In genomic region chr2:102760284-102761072, GRCm38 (mm10) we compare ENCODE assay signal across 14 mouse cellular contexts.
A peak's percentile ranks its signal among the peaks of the same experiment; 100 is the strongest.
DNase-seq lines count a peak whose midpoint lies in the region; ATAC-seq and TF ChIP-seq lines count a peak whose summit lies in the region.
"Had no signal": no experiment of that assay in that cellular context is flagged by ENCODE, and none has a peak within 500 bp of the region (broad histone marks: within the 10 kb centered on the region; RNA-seq: fewer than 3 reads in every experiment).

No protein-coding gene starts in this region.

- no peak overlapping the region for H3K4me2 ChIP-seq in heart, postnatal 0 days (ENCODE audit: low read depth, low read length)
- no peak overlapping the region for H3K4me2 ChIP-seq in midbrain, postnatal 0 days (ENCODE audit: low read depth, low read length, poor library complexity, severe bottlenecking)
- H3K4me2 ChIP-seq in midbrain, embryonic 15.5 days: no peak overlapping the region
- H3K4me2 ChIP-seq: hindbrain, embryonic 12.5 days; limb, embryonic 13.5 days; midbrain, embryonic 13.5 days had no signal

- no peak overlapping the region for H3K27ac ChIP-seq in heart, postnatal 0 days (ENCODE audit: low read depth)
- H3K27ac ChIP-seq in midbrain, postnatal 0 days (ENCODE audit: low read depth, low read length): no peak overlapping the region
- no peak overlapping the region for H3K27ac ChIP-seq in midbrain, embryonic 15.5 days
- H3K27ac ChIP-seq: hindbrain, embryonic 12.5 days; limb, embryonic 13.5 days; midbrain, embryonic 13.5 days had no signal

- no peaks in the 10 kb centered on the region for H3K36me3 ChIP-seq in heart, postnatal 0 days (replicated peaks; ENCODE audit: control insufficient read depth, insufficient read depth, low read length)
- H3K36me3 ChIP-seq in midbrain, postnatal 0 days (ENCODE audit: insufficient read depth, low read length): peaks cover 11% of the 10 kb centered on the region; the same call in 1 of the 2 replicates
- peaks cover 4% of the 10 kb centered on the region; the same call in 1 of the 2 replicates for H3K36me3 ChIP-seq in midbrain, embryonic 15.5 days (replicated peaks)
- H3K36me3 ChIP-seq: G1E; limb, embryonic 13.5 days had no signal

- WGBS in heart, postnatal 0 days: 42% methylated on average over 5 of the region's 5 CpGs
- 74% methylated on average over 5 of the region's 5 CpGs for WGBS in midbrain, postnatal 0 days
- 90% methylated on average over 5 of the region's 5 CpGs for WGBS in midbrain, embryonic 15.5 days

- H3K9ac ChIP-seq in heart, postnatal 0 days (replicated peaks; ENCODE audit: low read depth, low read length): no peak overlapping the region
- H3K9ac ChIP-seq in midbrain, postnatal 0 days (replicated peaks; ENCODE audit: low read length, poor library complexity, severe bottlenecking): no peak overlapping the region
- H3K9ac ChIP-seq in midbrain, embryonic 15.5 days: no peak overlapping the region
- H3K9ac ChIP-seq: hindbrain, embryonic 12.5 days; limb, embryonic 13.5 days; midbrain, embryonic 13.5 days had no signal

- no peak for TF ChIP-seq CTCF in heart, postnatal 0 days (IDR thresholded peaks at IDR 0.05; ENCODE audit: low read depth)
- TF ChIP-seq CTCF in midbrain, postnatal 0 days (IDR thresholded peaks at IDR 0.05): no peak

- intact Hi-C loops in heart, postnatal 25 days (cut with DNase I): no loop called here

- ATAC-seq in heart, postnatal 0 days (ENCODE audit: insufficient read depth, low read depth): peak; percentile 33; the same call in 1 of the 2 replicates
- no peak for ATAC-seq in midbrain, postnatal 0 days (ENCODE audit: low FRiP score)
- ATAC-seq in midbrain, embryonic 15.5 days (replicated peaks): no peak
- no peak for ATAC-seq in inflammation-experienced regulatory T-cells, adult 6 months
- ATAC-seq: midbrain, embryonic 13.5 days had no signal

- no peak for DNase-seq in heart, postnatal 0 days (ENCODE audit: low spot score)
- DNase-seq in heart, postnatal 25 days (ENCODE audit: low spot score): no peak
- peak; percentile 32 for DNase-seq in midbrain, postnatal 0 days (ENCODE audit: low spot score)
- peak; percentile 30 for DNase-seq in gastrocnemius, postnatal 25 days
- DNase-seq in left cerebral cortex, adult 11 months (ENCODE audit: low spot score): no peak
- DNase-seq: adrenal gland, postnatal 25 days; kidney, postnatal 25 days; thymus, postnatal 25 days had no signal

- H3K4me3 ChIP-seq in heart, postnatal 0 days (ENCODE audit: low read depth, low read length): no peak overlapping the region
- H3K4me3 ChIP-seq in midbrain, postnatal 0 days (ENCODE audit: low read depth, low read length): no peak overlapping the region
- no peak overlapping the region for H3K4me3 ChIP-seq in midbrain, embryonic 15.5 days
- H3K4me3 ChIP-seq: hindbrain, embryonic 12.5 days; limb, embryonic 13.5 days; midbrain, embryonic 13.5 days had no signal

- no peaks in the 10 kb centered on the region for H3K9me3 ChIP-seq in heart, postnatal 0 days (replicated peaks; ENCODE audit: control insufficient read depth, low read length)
- H3K9me3 ChIP-seq in midbrain, postnatal 0 days (ENCODE audit: low read length): no peaks in the 10 kb centered on the region
- no peaks in the 10 kb centered on the region for H3K9me3 ChIP-seq in midbrain, embryonic 15.5 days
- H3K9me3 ChIP-seq: G1E; hindbrain, embryonic 12.5 days; limb, embryonic 13.5 days; midbrain, embryonic 13.5 days had no signal

- TF ChIP-seq EP300 in heart, postnatal 0 days (IDR thresholded peaks at IDR 0.05; ENCODE audit: low read depth): no peak

- H3K4me1 ChIP-seq in heart, postnatal 0 days (ENCODE audit: control insufficient read depth, insufficient read depth): no peaks in the 10 kb centered on the region
- H3K4me1 ChIP-seq in midbrain, postnatal 0 days (ENCODE audit: insufficient read depth, low read length): no peaks in the 10 kb centered on the region
- H3K4me1 ChIP-seq in midbrain, embryonic 15.5 days: no peaks in the 10 kb centered on the region
- H3K4me1 ChIP-seq: hindbrain, embryonic 12.5 days; limb, embryonic 13.5 days; midbrain, embryonic 13.5 days had no signal

- no peaks in the 10 kb centered on the region for H3K27me3 ChIP-seq in heart, postnatal 0 days (ENCODE audit: control insufficient read depth, insufficient read depth, low read length)
- no peaks in the 10 kb centered on the region for H3K27me3 ChIP-seq in midbrain, postnatal 0 days (ENCODE audit: insufficient read depth, low read length)
- H3K27me3 ChIP-seq in midbrain, embryonic 15.5 days (replicated peaks): no peaks in the 10 kb centered on the region
- H3K27me3 ChIP-seq: hindbrain, embryonic 12.5 days; midbrain, embryonic 13.5 days had no signal

Comparison
In these comparisons a context has a peak if more than half of its experiments do, and no peak if none do; other contexts are left out.
1. DNase-seq: peak in midbrain, postnatal 0 days (single experiment) and gastrocnemius, postnatal 25 days (single experiment); none in heart, postnatal 0 days (single experiment), heart, postnatal 25 days (single experiment) and left cerebral cortex, adult 11 months (single experiment).